Mouse (Mus musculus): Measurements from ENCODE around the gene Ccdc173. TPM values are rescaled to one million over a fixed set of nuclear protein-coding genes. Genes with fewer than 3 reads are reported as not detected.

The Ccdc173 gene
- polyA plus RNA-seq, 1 experiment from 2014 or later, result 0.50 TPM

- WGBS, result 69% methylated on average over 7 of the region's 7 CpGs
- Histone ChIP-seq H3K9ac (ENCODE audit: low read depth, low read length) (no peak overlapping the region), H3K4me1 (replicated peaks; ENCODE audit: control insufficient read depth, insufficient read depth, low read length) (no peaks in the 10 kb centered on the region), H3K4me3 (ENCODE audit: low read depth, low read length) (no peak overlapping the region), H3K36me3 (ENCODE audit: control insufficient read depth, insufficient read depth) (no peaks in the 10 kb centered on the region), H3K4me2 (replicated peaks; ENCODE audit: low read depth) (no peak overlapping the region), H3K27me3 (replicated peaks; ENCODE audit: control insufficient read depth, insufficient read depth, low read length) (no peaks in the 10 kb centered on the region), H3K9me3 (ENCODE audit: control insufficient read depth) (no peaks in the 10 kb centered on the region), H3K27ac (ENCODE audit: low read depth, low read length) (no peak overlapping the region)
- no peak for TF ChIP-seq CTCF (IDR thresholded peaks at IDR 0.05; ENCODE audit: low read depth)
- no peak for ATAC-seq
Measured at GRCm38 (mm10) chr2:69777985-69778835, 11.2 kb downstream of the Ccdc173 start.

- whole genome bisulfite sequencing, result 96% methylated on average over 3 of the region's 3 CpGs
- Histone ChIP-seq H3K27ac (ENCODE audit: low read depth, low read length) (no peak overlapping the region), H3K27me3 (replicated peaks; ENCODE audit: control insufficient read depth, insufficient read depth, low read length) (no peaks in the 10 kb centered on the region), H3K4me2 (replicated peaks; ENCODE audit: low read depth) (no peak overlapping the region), H3K9me3 (ENCODE audit: control insufficient read depth) (no peaks in the 10 kb centered on the region), H3K9ac (ENCODE audit: low read depth, low read length) (no peak overlapping the region), H3K4me1 (replicated peaks; ENCODE audit: control insufficient read depth, insufficient read depth, low read length) (no peaks in the 10 kb centered on the region), H3K36me3 (ENCODE audit: control insufficient read depth, insufficient read depth) (no peaks in the 10 kb centered on the region), H3K4me3 (ENCODE audit: low read depth, low read length) (no peak overlapping the region)
- no peak for TF ChIP-seq CTCF (IDR thresholded peaks at IDR 0.05; ENCODE audit: low read depth)
- no peak for ATAC-seq
Measured at GRCm38 (mm10) chr2:69773331-69773730, 16.0 kb downstream of the Ccdc173 start.

GRCm38 (mm10) chr2:69764716-69765115 is 24.7 kb downstream of the Ccdc173 start:
- WGBS, result 84% methylated on average over 1 of the region's 1 CpGs
- Histone ChIP-seq H3K27ac (ENCODE audit: low read depth, low read length) (no peak overlapping the region), H3K9ac (ENCODE audit: low read depth, low read length) (no peak overlapping the region), H3K4me1 (replicated peaks; ENCODE audit: control insufficient read depth, insufficient read depth, low read length) (no peaks in the 10 kb centered on the region), H3K9me3 (ENCODE audit: control insufficient read depth) (no peaks in the 10 kb centered on the region), H3K36me3 (ENCODE audit: control insufficient read depth, insufficient read depth) (no peaks in the 10 kb centered on the region), H3K4me3 (ENCODE audit: low read depth, low read length) (no peak overlapping the region), H3K4me2 (replicated peaks; ENCODE audit: low read depth) (no peak overlapping the region), H3K27me3 (replicated peaks; ENCODE audit: control insufficient read depth, insufficient read depth, low read length) (no peaks in the 10 kb centered on the region)
- no peak for ATAC-seq
- TF ChIP-seq CTCF (IDR thresholded peaks at IDR 0.05; ENCODE audit: low read depth), result no peak

- no peak overlapping the region for H3K27ac ChIP-seq (ENCODE audit: low read depth, low read length)
- WGBS, result 78% methylated on average over 4 of the region's 4 CpGs
- no peaks in the 10 kb centered on the region for H3K4me1 ChIP-seq (replicated peaks; ENCODE audit: control insufficient read depth, insufficient read depth, low read length)
- peak; percentile 67 for ATAC-seq
- no peak overlapping the region for H3K9ac ChIP-seq (ENCODE audit: low read depth, low read length)
- no peaks in the 10 kb centered on the region for H3K9me3 ChIP-seq (ENCODE audit: control insufficient read depth)
- no peaks in the 10 kb centered on the region for H3K36me3 ChIP-seq (ENCODE audit: control insufficient read depth, insufficient read depth)
- no peak overlapping the region for H3K4me3 ChIP-seq (ENCODE audit: low read depth, low read length)
- no peak overlapping the region for H3K4me2 ChIP-seq (replicated peaks; ENCODE audit: low read depth)
- TF ChIP-seq CTCF (IDR thresholded peaks at IDR 0.05; ENCODE audit: low read depth), result no peak
- no peaks in the 10 kb centered on the region for H3K27me3 ChIP-seq (replicated peaks; ENCODE audit: control insufficient read depth, insufficient read depth, low read length)
Measured at GRCm38 (mm10) chr2:69763340-69763739, 26.0 kb downstream of the Ccdc173 start.

GRCm38 (mm10) chr2:69760980-69761379 is 28.4 kb downstream of the Ccdc173 start:
- ATAC-seq, result no peak
- Histone ChIP-seq H3K9me3 (ENCODE audit: control insufficient read depth) (no peaks in the 10 kb centered on the region), H3K9ac (ENCODE audit: low read depth, low read length) (no peak overlapping the region), H3K4me1 (replicated peaks; ENCODE audit: control insufficient read depth, insufficient read depth, low read length) (no peaks in the 10 kb centered on the region), H3K4me2 (replicated peaks; ENCODE audit: low read depth) (no peak overlapping the region), H3K27ac (ENCODE audit: low read depth, low read length) (no peak overlapping the region), H3K27me3 (replicated peaks; ENCODE audit: control insufficient read depth, insufficient read depth, low read length) (no peaks in the 10 kb centered on the region), H3K36me3 (ENCODE audit: control insufficient read depth, insufficient read depth) (no peaks in the 10 kb centered on the region), H3K4me3 (ENCODE audit: low read depth, low read length) (no peak overlapping the region)
- no peak for TF ChIP-seq CTCF (IDR thresholded peaks at IDR 0.05; ENCODE audit: low read depth)
- WGBS, result 80% methylated on average over 5 of the region's 5 CpGs

GRCm38 (mm10) chr2:69745091-69745490 is 44.3 kb downstream of the Ccdc173 start:
- Histone ChIP-seq H3K4me3 (ENCODE audit: low read depth, low read length) (no peak overlapping the region), H3K4me1 (replicated peaks; ENCODE audit: control insufficient read depth, insufficient read depth, low read length) (no peaks in the 10 kb centered on the region), H3K27me3 (replicated peaks; ENCODE audit: control insufficient read depth, insufficient read depth, low read length) (no peaks in the 10 kb centered on the region), H3K27ac (ENCODE audit: low read depth, low read length) (no peak overlapping the region), H3K4me2 (replicated peaks; ENCODE audit: low read depth) (no peak overlapping the region), H3K9ac (ENCODE audit: low read depth, low read length) (no peak overlapping the region), H3K9me3 (ENCODE audit: control insufficient read depth) (no peaks in the 10 kb centered on the region), H3K36me3 (ENCODE audit: control insufficient read depth, insufficient read depth) (peaks cover 57% of the 10 kb centered on the region)
- peak; percentile 50 for TF ChIP-seq CTCF (IDR thresholded peaks at IDR 0.05; ENCODE audit: low read depth)
- 85% methylated on average over 1 of the region's 1 CpGs for WGBS
- ATAC-seq, result no peak

Measured in intestine, postnatal 0 days (tissue).